Mouse (Mus musculus): ENCODE measurements around the gene Hira. TPM values are rescaled to one million over a fixed set of nuclear protein-coding genes. Genes with fewer than 3 reads are reported as not detected.

Gene Hira
- polyA plus RNA-seq, 1 experiment from 2014 or later, result 18.5 TPM

Other genes starting within 250 kb of the Hira start
- 240 and 262 TPM in 2 replicates for gene Sept5, start 247.1 kb upstream of the Hira start, polyA plus RNA-seq (2015; fragmentation: Nextera tagmentation; extraction: Ambion mirVana)
- gene Cldn5, start 100.2 kb upstream of the Hira start, polyA plus RNA-seq (2015; fragmentation: Nextera tagmentation; extraction: Ambion mirVana), result 104 and 105 TPM in 2 replicates
- 106 and 107 TPM in 2 replicates for gene Ufd1, start 65.3 kb upstream of the Hira start, polyA plus RNA-seq (2015; fragmentation: Nextera tagmentation; extraction: Ambion mirVana)
- 4.4 and 6.1 TPM in 2 replicates for gene Cdc45, start 65.0 kb upstream of the Hira start, polyA plus RNA-seq (2015; fragmentation: Nextera tagmentation; extraction: Ambion mirVana)
- gene 2510002D24Rik, start 40.5 kb upstream of the Hira start, polyA plus RNA-seq (2015; fragmentation: Nextera tagmentation; extraction: Ambion mirVana), result 45.8 and 50.3 TPM in 2 replicates
- gene Gm28539, start 40.5 kb upstream of the Hira start, polyA plus RNA-seq (2015; fragmentation: Nextera tagmentation; extraction: Ambion mirVana), result not detected in 2 replicates
- 64.6 and 65.8 TPM in 2 replicates for gene Mrpl40, start 175 bp upstream of the Hira start, polyA plus RNA-seq (2015; fragmentation: Nextera tagmentation; extraction: Ambion mirVana)